Mouse (Mus musculus) lung, adult 18-20 months (tissue): ENCODE measurements at regions not wholly inside any gene's neighbourhood (a gene's known extent, or its start where the extent isn't known, plus 50 kb on each side); places are given as distances from the start of the nearest gene placed in this dataset.

Experiments
- DNase-seq, 2 experiments: peaks; one replicate each; pipeline ENCODE4 v3.0.0; 2022; ENCODE audit warnings: mixed read lengths in 2 of 2

- no peak for DNase-seq
These were observed 194.5 kb downstream of the Gm5426 start for GRCm38 (mm10) chr10:96330639-96331487.

DNA sequence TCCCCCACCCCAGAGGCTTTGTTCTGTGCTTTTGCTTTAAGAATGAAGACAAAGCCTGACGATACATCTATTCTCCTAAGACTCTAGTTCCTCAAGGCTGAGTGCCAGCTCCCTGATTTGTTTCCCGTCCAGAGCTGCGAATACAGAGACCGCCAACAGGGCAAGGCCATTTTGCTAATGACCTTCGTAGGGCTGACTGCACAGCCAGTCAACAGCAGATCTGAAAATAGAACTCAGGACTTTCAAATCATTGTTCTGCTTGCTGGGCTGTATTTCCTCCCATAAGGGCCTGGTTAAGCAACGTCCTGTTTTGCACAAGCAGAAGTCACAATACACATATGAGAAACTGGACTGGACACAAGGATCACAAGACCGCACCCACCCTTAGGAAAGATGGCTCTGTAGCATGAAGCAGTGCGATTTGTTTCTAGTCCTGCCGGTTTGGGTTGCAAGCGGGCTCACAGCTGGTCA is 196.4 kb downstream of the Gm5426 start:
- DNase-seq, result peak; percentile 56 to 64

GRCm38 (mm10) chr10:96333224-96333623 is 196.8 kb downstream of the Gm5426 start:
- DNase-seq, result peak; percentile 50 to 58

DNA sequence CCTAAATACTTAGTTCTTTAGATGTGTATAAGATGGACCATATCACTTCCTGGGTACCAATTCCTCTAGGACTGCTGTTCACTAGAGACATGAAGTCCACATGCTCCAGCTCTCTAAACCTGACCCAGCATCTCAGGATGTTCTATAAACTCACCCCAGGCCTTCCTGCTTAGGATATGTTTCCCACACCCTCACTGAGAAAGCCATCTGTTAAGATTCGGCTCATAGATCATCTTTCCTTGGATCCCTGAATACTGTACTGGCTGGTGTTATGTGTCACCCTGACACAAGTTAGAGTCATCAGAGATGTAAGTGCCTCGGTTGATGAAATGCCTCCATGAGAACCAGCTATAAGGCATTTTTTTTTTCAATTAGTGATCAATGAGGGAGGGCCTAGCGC is 199.9 kb downstream of the Gm5426 start:
- DNase-seq, result no peak

- DNase-seq, result no peak
These were observed 200.8 kb downstream of the Gm5426 start for GRCm38 (mm10) chr10:96337088-96337666.

DNA sequence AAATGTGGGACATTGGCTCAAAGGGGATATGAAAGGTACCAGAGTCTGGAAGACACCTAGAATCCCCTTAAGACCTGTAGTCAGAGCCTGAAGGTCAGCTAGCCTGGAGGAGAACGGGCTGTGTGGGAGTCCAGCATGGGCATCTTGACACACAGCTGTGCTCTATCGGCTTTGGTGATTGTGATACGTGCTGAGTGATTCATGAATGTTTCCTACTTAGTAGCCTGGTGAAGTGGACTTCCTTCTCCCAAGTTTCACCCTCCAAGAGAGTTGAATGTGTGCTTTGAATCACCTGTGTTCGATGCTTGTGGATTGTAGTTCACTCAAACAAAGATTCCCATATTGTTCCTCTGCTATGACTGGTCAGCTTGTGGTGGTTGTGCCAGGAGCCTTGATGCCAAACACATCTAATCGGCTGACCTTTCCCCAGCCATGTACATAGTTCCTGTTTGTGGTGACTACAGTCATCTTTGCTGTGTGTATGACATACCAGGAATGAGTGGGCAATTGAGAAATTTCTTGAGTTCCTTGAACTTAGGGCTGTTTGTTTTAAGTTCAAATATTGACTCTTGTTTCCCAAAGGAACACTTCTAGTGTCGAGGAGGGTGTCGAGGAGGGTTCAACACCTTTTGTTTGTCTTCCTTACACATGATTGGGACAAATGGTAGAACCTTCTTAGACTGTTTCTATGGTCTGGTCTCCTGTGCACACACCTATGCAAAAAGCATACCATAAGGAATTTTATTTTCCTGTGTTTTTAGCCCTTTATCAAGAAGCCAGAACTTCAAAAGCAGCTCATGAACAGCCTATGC is 201.6 kb downstream of the Gm5426 start:
- DNase-seq, result peak; percentile 73 to 84

- DNase-seq, result peak in 1 of 2 experiments; percentile 44
These were observed 202.2 kb downstream of the Gm5426 start for GRCm38 (mm10) chr10:96338609-96338978.

GRCm38 (mm10) chr10:96342476-96342875 is 206.1 kb downstream of the Gm5426 start:
- DNase-seq, result peak in 1 of 2 experiments; percentile 31

- no peak for DNase-seq
These were observed 207.3 kb downstream of the Gm5426 start for GRCm38 (mm10) chr10:96343666-96344065.

DNA sequence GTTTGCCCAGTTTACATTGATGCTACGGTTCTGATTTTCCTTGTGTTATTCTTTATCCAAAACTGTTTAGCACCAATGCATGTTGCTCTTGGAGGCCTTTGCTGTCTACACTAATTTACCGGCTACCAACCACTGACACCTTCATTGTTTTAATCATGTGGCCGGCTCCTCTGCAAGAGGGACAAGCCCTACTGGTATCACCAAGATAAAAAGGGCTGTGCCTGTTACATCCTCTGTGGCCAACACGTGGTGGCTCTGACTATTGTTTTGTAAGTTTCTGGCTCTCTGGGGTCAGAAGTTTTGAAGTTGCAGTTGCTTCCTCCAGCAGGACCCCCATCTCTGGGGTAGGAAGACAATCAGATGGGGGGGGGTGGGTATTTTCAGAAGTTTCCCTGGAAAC is 214.3 kb downstream of the Gm5426 start:
- no peak for DNase-seq

GRCm38 (mm10) chr10:96351320-96351719 is 214.9 kb downstream of the Gm5426 start:
- DNase-seq, result no peak

DNA sequence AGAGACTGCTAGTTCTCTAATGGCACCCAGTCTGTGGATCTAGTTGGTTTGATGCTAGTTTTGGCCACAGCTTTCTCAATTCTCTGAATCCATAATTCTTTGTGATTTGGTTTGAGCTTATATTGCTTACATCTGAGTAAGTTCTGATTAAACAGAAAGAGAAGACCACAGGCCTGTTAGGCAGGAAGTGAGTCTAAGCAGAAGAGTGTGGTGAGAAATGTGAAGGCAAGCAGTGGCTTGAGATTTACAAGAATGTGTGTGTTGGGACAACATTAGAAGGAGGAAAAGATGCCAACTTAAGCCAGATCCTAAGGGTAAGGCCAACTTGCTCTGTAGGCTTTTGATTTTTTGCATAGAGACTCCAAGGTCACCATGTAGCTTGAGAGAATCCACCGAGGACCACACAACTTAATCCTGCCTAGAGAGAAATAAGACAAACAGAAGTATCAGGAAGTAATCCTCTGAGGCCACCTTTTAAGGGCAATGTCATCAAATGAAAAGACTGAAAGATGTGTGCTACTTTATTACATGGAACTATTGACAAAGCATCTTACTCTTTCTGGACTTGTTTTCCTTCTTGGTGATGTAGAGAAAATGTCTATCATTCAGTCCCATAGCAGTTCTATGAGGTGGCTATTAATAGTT is 220.7 kb downstream of the Gm5426 start:
- no peak for DNase-seq

DNA sequence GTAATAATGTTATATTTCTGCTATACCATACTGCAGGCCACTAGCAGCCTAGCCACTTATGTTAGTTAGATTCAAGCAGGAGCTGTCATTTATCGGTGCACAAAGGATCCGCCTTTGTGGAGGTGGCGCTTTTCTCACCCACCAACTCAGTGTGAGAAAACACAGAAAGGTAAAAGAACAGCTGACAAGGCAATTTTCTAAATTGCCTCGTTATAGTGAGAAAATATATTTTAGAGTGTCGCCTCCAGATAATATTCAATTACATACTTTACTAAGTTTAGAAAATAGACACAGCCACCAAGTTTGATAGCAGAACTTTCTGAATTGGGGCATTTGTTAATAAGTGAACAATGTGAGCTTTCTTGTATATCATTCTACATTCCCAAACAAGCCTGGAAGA is 221.2 kb downstream of the Gm5426 start:
- DNase-seq, result no peak

GRCm38 (mm10) chr10:96358984-96359383 is 222.6 kb downstream of the Gm5426 start:
- DNase-seq, result no peak

DNA sequence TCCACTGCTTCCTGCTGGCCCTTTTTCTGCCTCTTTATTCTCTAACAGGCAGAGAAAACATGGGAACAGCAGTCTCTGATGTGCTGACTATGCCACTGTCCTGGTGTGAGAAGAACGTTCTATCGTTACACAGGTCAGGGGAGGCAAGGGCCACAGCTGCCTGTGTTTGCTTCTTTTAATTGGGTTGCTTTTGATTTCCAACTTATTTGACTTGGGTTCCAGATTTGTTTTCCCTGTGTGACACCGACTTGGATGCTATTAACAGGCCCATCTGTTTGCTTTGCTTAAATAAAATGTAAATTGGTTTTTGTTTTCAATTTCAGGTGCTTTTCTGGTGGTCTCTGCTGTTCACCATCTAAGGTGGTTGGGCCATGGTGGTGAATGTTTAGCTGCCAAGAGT is 225.8 kb downstream of the Gm5426 start:
- DNase-seq, result no peak

DNA sequence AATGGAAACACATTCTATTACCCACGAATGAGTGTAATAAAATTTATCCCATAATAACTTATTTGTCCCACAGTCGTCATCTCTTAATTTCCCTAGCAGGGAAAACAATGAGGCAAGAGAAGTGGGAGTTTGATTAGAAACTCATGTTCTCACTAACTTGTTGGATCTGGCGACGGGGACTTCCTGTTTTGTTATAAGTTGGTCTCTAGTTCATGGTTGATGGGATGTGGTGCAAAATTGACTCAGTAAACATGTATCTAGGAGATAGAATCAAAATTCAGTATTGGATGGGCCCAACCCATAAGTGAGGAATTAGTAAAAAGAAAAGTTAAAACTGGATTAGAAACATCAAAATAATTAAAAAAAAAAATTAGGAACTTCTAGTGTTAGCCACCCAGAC is 227.5 kb downstream of the Gm5426 start:
- DNase-seq, result no peak

- no peak for DNase-seq
These were observed 228.7 kb downstream of the Gm5426 start for GRCm38 (mm10) chr10:96365101-96365500.

GRCm38 (mm10) chr10:96366871-96367270 is 230.5 kb downstream of the Gm5426 start:
- no peak for DNase-seq

DNA sequence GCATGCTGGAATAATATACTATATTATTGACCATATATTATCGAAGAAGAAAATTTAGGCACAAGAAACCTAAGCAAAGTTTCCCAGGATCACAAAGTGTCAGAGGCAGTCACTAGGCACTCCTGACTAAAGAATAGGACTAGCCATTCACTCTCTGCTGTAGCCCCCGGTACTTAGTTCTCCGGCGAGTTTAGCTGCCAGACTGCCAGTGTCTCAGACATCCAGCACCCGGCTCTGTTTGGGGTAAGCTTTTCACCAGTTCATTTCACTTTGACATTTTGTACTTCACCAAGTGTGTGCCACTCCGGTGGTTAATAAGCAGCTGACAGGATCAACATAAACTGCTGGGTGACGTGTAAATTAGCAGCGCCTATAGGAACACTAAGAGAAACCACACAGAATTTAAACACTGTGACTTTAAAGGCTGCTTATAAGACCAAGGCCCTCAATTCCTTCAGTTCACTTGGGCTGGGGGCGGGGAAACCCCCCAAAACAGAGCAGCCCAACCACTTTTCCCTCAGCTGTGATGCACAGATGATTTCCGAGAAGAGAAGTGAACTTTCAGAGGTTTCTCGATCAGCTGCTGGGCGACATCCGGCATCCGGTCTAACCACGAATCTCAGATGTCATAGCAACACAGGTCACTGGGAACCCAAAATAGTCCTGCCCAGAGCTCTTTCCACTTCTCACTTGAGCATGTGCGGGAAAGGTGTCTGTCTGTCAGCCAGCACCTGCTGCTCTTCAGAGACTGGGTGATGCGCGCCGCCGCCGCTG is 234.3 kb downstream of the Gm5426 start:
- DNase-seq, result peak; percentile 62 to 70

DNA sequence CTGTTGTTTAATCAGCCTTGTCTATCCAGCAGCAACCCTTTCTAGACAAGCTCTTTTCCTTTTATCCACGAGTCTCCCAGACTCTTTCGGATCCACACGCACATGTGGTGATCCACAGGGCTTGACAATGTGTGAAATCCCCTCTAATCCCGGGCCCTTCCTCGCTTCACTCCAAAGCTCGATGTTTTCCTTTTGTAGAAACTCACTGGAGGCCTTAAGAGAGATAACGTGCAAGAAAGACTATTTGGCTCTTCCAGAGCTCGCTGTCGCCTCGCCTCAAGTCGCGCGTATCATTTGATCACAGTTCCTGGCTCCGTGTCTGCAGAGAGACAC is 234.9 kb downstream of the Gm5426 start:
- DNase-seq, result no peak

GRCm38 (mm10) chr10:96372616-96373346 is 236.4 kb downstream of the Gm5426 start:
- DNase-seq, result no peak

DNA sequence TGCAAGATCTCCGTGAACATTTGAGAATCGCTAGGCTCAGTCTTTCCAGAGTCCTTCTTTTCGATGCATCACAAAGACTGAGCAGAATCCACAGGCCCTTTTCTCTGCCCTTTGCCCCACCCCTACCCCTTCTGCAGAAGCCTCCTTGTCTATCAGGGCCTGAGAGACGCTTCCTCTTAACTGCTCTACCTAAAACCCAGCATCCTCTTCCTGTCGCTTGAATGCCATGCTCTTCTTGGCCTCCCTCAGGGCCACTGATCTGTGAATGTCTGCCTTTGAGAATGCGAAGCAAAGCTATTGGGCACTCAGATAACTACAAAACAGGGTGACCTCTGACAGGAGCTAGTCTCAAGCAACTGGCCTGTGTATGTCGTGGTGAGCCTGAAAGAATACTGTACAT is 237.1 kb downstream of the Gm5426 start:
- DNase-seq, result no peak
